Mouse (Mus musculus) neural tube, embryonic 14.5 days (tissue): ENCODE measurements around the gene Gm10382. TPM values are rescaled to one million over a fixed set of nuclear protein-coding genes. Genes with fewer than 3 reads are reported as not detected.

Experiments used
- ATAC-seq: fragments of 200-750 bp; cut with Nextera tagmentation; 2 replicates; pipeline ENCODE4 v1.8.0; 2017; ENCODE audit warnings: low read depth, mild to moderate bottlenecking, moderate TSS enrichment, moderate library complexity
- H3K27ac ChIP-seq: fragments of 300-500 bp; sonication (generic); 2 replicates; pipeline ENCODE4 v1.5.1; 2014; ENCODE audit warnings: low read depth, mild to moderate bottlenecking, control low read depth, low read length, moderate library complexity, mixed read lengths
- H3K27me3 ChIP-seq: fragments of 300-500 bp; sonication (generic); 2 replicates; pipeline ENCODE4 v1.6.1; 2014; ENCODE audit warnings: low read length; ENCODE audit not compliant: control insufficient read depth, insufficient read depth
- H3K36me3 ChIP-seq: fragments of 300-500 bp; sonication (generic); 2 replicates; pipeline ENCODE4 v1.6.1; 2014; ENCODE audit warnings: low read length, mixed read lengths; ENCODE audit not compliant: control insufficient read depth, insufficient read depth
- H3K4me1 ChIP-seq: fragments of 300-500 bp; sonication (generic); 2 replicates; pipeline ENCODE4 v1.6.1; 2014; ENCODE audit warnings: low read length; ENCODE audit not compliant: control insufficient read depth, insufficient read depth
- H3K4me2 ChIP-seq: fragments of 300-500 bp; sonication (generic); 2 replicates; pipeline ENCODE4 v1.6.1; 2014; ENCODE audit warnings: mild to moderate bottlenecking, low read depth, low read length, control low read depth
- H3K4me3 ChIP-seq: fragments of 300-500 bp; sonication (generic); 2 replicates; pipeline ENCODE4 v1.5.1; 2014; ENCODE audit warnings: low read depth, low read length, control low read depth, mixed read lengths
- H3K9ac ChIP-seq: fragments of 300-500 bp; sonication (generic); replicated peaks from 2 replicates; pipeline ENCODE4 v1.6.1; 2014; ENCODE audit warnings: low read depth, mild to moderate bottlenecking, control low read depth, low read length, mixed read lengths
- H3K9me3 ChIP-seq: fragments of 300-500 bp; sonication (generic); 2 replicates; pipeline ENCODE4 v1.6.1; 2016; ENCODE audit warnings: low read length; ENCODE audit not compliant: control insufficient read depth
- WGBS: fragments of 180-500 bp; shearing (Covaris S2); extraction: QIAGEN DNeasy Blood & Tissue Kit; methylation state at CpG from one replicate; pipeline ENCODE4 v1.1.7; 2014; 5-methylcytosine and 5-hydroxymethylcytosine counted together
- polyA plus RNA-seq: library from polyadenylated mRNA; unstranded; fragments of >200 nt; fragmentation: Nextera tagmentation; extraction: Ambion mirVana; gene quantifications from 2 replicates; pipeline ENCODE4 v1.2.1, GENCODE M21; 2014

The Gm10382 gene
- 0.28 and 0.50 TPM in 2 replicates for polyA plus RNA-seq

GRCm38 (mm10) chr5:125389131-125389578, at the start of gene Gm10382:
Gene Gm10382, plus strand, starts transcription at chr5:125389322.
- peak within 1 kb of the TSS; percentile 98 for H3K27ac ChIP-seq
- no peaks in the 10 kb centered on the region for H3K27me3 ChIP-seq
- H3K9me3 ChIP-seq, result no peaks in the 10 kb centered on the region
- under 1% methylated on average over 41 of the region's 41 CpGs for WGBS
- H3K4me2 ChIP-seq, result peak within 1 kb of the TSS; percentile 99
- H3K4me1 ChIP-seq, result peaks cover 27% of the 10 kb centered on the region
- H3K4me3 ChIP-seq, result peak within 1 kb of the TSS; percentile 100
- peak within 1 kb of the TSS; percentile 95 for H3K9ac ChIP-seq
- ATAC-seq, result peak; percentile 12
- peaks cover 11% of the 10 kb centered on the region for H3K36me3 ChIP-seq

DNA sequence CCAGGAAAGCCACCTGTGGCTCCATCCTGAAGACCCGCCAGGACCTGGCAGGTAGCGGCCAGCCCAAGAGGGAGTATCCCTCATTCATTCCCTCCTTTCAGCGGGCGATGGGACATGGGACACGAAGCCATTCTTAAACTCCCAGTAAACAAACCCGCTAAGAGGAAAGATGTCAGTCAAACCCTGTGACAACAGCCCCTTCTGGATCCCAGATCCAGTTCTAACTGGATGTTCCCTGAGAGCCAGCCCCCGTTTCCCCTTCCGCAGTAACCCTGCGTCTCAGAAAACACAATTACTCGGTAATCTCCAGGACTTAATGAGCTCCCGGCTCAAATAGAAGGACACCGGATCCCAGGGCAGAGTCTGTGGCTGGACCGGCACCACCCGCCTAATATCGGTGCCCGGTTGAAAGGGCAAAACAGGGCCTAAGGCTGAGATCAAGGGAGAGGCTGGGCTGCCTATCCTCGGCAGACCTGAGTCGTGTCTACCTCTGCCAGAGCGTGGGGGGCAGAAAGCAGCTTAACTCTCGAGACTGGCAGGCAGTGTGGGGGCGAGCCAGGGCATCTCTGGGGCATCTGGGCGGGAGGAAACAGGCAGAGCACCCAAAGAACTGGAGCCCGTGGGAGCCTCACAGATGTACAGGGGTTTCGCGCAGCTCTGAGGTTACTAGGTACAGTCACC, 49.1 kb upstream of the Gm10382 start:
- no peak overlapping the region for H3K27ac ChIP-seq
- peak overlapping the region; percentile 64 for H3K4me3 ChIP-seq
- WGBS, result 2% methylated on average over 25 of the region's 25 CpGs
- H3K4me1 ChIP-seq, result no peaks in the 10 kb centered on the region; the same call in 1 of the 2 replicates
- no peaks in the 10 kb centered on the region for H3K36me3 ChIP-seq
- H3K9ac ChIP-seq, result peak overlapping the region; percentile 64
- peak overlapping the region; percentile 73 for H3K4me2 ChIP-seq
- H3K9me3 ChIP-seq, result no peaks in the 10 kb centered on the region
- no peak; the same call in 1 of the 2 replicates for ATAC-seq
- H3K27me3 ChIP-seq, result peaks cover 8% of the 10 kb centered on the region; the same call in 1 of the 2 replicates

- H3K4me2 ChIP-seq, result peak within 1 kb of the TSS; percentile 73
- no peaks in the 10 kb centered on the region; the same call in 1 of the 2 replicates for H3K4me1 ChIP-seq
- peak within 1 kb of the TSS; percentile 64 for H3K4me3 ChIP-seq
- H3K9me3 ChIP-seq, result no peaks in the 10 kb centered on the region
- no peaks in the 10 kb centered on the region for H3K36me3 ChIP-seq
- no peak within 1 kb of the TSS for H3K27ac ChIP-seq
- peak within 1 kb of the TSS; percentile 64 for H3K9ac ChIP-seq
- WGBS, result under 1% methylated on average over 42 of the region's 42 CpGs
- peak; percentile 83 for ATAC-seq
- peaks cover 8% of the 10 kb centered on the region; the same call in 1 of the 2 replicates for H3K27me3 ChIP-seq
These were observed 48.4 kb upstream of the Gm10382 start, which contains the start of gene Scarb1 for GRCm38 (mm10) chr5:125340547-125341262. Gene Scarb1, minus strand, starts transcription at chr5:125341094.

- WGBS, result 65% methylated on average over 14 of the region's 14 CpGs
- H3K27ac ChIP-seq, result no peak overlapping the region
- peak; percentile 19; the same call in 1 of the 2 replicates for ATAC-seq
These were observed 47.5 kb upstream of the Gm10382 start for GRCm38 (mm10) chr5:125341459-125342090.

GRCm38 (mm10) chr5:125344296-125344695, 44.8 kb upstream of the Gm10382 start:
- ATAC-seq, result no peak

More at GRCm38 (mm10) chr5:125341459-125342090, 47.5 kb upstream of the Gm10382 start:
- Histone ChIP-seq H3K4me2 (peak overlapping the region; percentile 73), H3K36me3 (no peaks in the 10 kb centered on the region), H3K27me3 (peaks cover 8% of the 10 kb centered on the region; the same call in 1 of the 2 replicates), H3K4me1 (no peaks in the 10 kb centered on the region; the same call in 1 of the 2 replicates), H3K9me3 (no peaks in the 10 kb centered on the region), H3K4me3 (peak overlapping the region; percentile 64), H3K9ac (peak overlapping the region; percentile 64)

DNA sequence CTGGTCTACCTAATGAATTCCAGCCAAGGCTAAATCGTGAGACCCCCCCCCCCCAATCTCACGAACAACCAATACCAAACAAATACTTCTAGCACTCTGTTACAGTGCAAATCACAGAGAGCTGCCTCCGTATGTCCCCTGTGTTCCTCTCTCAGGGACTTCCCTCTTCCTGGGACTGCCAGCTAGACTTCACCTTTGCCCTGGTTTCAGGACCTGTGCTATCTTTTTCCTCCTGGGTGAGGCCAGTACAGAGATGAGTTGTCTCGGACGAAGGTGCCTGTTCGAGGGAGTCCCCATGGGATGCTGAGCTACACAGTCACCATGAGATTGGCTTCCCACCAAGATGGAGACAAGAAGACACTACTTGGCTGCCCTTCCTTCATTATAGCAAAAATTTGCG, 41.1 kb upstream of the Gm10382 start:
- H3K4me2 ChIP-seq, result no peak overlapping the region
- no peak overlapping the region for H3K4me3 ChIP-seq
- no peaks in the 10 kb centered on the region for H3K27me3 ChIP-seq
- no peaks in the 10 kb centered on the region for H3K9me3 ChIP-seq
- H3K9ac ChIP-seq, result no peak overlapping the region
- H3K4me1 ChIP-seq, result no peaks in the 10 kb centered on the region
- H3K36me3 ChIP-seq, result no peaks in the 10 kb centered on the region
- 76% methylated on average over 7 of the region's 7 CpGs for WGBS
- no peak overlapping the region for H3K27ac ChIP-seq
- ATAC-seq, result no peak

More at GRCm38 (mm10) chr5:125344296-125344695, 44.8 kb upstream of the Gm10382 start:
- 90% methylated on average over 6 of the region's 6 CpGs for WGBS
- Histone ChIP-seq H3K4me3 (no peak overlapping the region), H3K27ac (no peak overlapping the region), H3K9me3 (no peaks in the 10 kb centered on the region), H3K4me2 (no peak overlapping the region), H3K9ac (no peak overlapping the region), H3K36me3 (no peaks in the 10 kb centered on the region), H3K27me3 (peaks cover 8% of the 10 kb centered on the region; the same call in 1 of the 2 replicates), H3K4me1 (no peaks in the 10 kb centered on the region; the same call in 1 of the 2 replicates)

GRCm38 (mm10) chr5:125348487-125348886, 40.6 kb upstream of the Gm10382 start:
- no peaks in the 10 kb centered on the region for H3K4me1 ChIP-seq
- no peaks in the 10 kb centered on the region for H3K27me3 ChIP-seq
- WGBS, result 39% methylated on average over 8 of the region's 8 CpGs
- no peak for ATAC-seq
- no peak overlapping the region for H3K27ac ChIP-seq
- no peak overlapping the region for H3K9ac ChIP-seq
- H3K4me3 ChIP-seq, result no peak overlapping the region
- H3K9me3 ChIP-seq, result no peaks in the 10 kb centered on the region
- H3K36me3 ChIP-seq, result no peaks in the 10 kb centered on the region
- H3K4me2 ChIP-seq, result no peak overlapping the region

- ATAC-seq, result no peak
- H3K27ac ChIP-seq, result no peak overlapping the region
- no peaks in the 10 kb centered on the region for H3K4me1 ChIP-seq
- 87% methylated on average over 3 of the region's 3 CpGs for WGBS
- H3K4me2 ChIP-seq, result no peak overlapping the region
- no peaks in the 10 kb centered on the region for H3K9me3 ChIP-seq
- no peaks in the 10 kb centered on the region for H3K27me3 ChIP-seq
- no peak overlapping the region for H3K9ac ChIP-seq
- H3K4me3 ChIP-seq, result no peak overlapping the region
- no peaks in the 10 kb centered on the region for H3K36me3 ChIP-seq
These were observed 39.7 kb upstream of the Gm10382 start for GRCm38 (mm10) chr5:125349391-125349790.
